Mouse (Mus musculus): ENCODE results near the gene Msantd3. TPM values are rescaled to one million over a fixed set of nuclear protein-coding genes. Genes with fewer than 3 reads are reported as not detected.

The Msantd3 gene
- 7.0 TPM for polyA plus RNA-seq (2014; fragmentation: Illumina TruSeq; extraction: RNeasy Lipid Tissue Mini Kit (QIAGEN cat#74804); ENCODE audit: low read depth, low replicate concordance)

GRCm38 (mm10) chr4:48539841-48540575 is at the start of gene Msantd3:
Gene Msantd3, plus strand, starts transcription at chr4:48539935.

GRCm38 (mm10) chr4:48584421-48585240 is 44.9 kb downstream of the Msantd3 start, which contains the start of gene Tmeff1:
Gene Tmeff1, plus strand, starts transcription at chr4:48585174.

Other genes with a start within 250 kb of the Msantd3 start
- gene Tex10, start 66.5 kb upstream of the Msantd3 start, polyA plus RNA-seq (2014; fragmentation: Illumina TruSeq; extraction: RNeasy Lipid Tissue Mini Kit (QIAGEN cat#74804); ENCODE audit: low read depth, low replicate concordance), result 169 TPM
- 51.9 TPM for gene Tmeff1, start 45.2 kb downstream of the Msantd3 start, polyA plus RNA-seq (2014; fragmentation: Illumina TruSeq; extraction: RNeasy Lipid Tissue Mini Kit (QIAGEN cat#74804); ENCODE audit: low read depth, low replicate concordance)
- 2.5 TPM for gene Cavin4, start 123.6 kb downstream of the Msantd3 start, polyA plus RNA-seq (2014; fragmentation: Illumina TruSeq; extraction: RNeasy Lipid Tissue Mini Kit (QIAGEN cat#74804); ENCODE audit: low read depth, low replicate concordance)

Data from testis, adult 10 weeks (tissue).